Mouse (Mus musculus): ENCODE data around the gene 1600014C23Rik.

1600014C23Rik gene

GRCm38 (mm10) chr17:45726249-45726648 lies 7.4 kb downstream of the 1600014C23Rik start:
- no peak for DNase-seq (ENCODE audit: low read depth)

- no peak for DNase-seq (ENCODE audit: low read depth)
These were observed 9.1 kb downstream of the 1600014C23Rik start for GRCm38 (mm10) chr17:45724574-45724921.

GRCm38 (mm10) chr17:45723732-45724573 lies 9.7 kb downstream of the 1600014C23Rik start:
- peak; percentile 78 for DNase-seq (ENCODE audit: low read depth)

GRCm38 (mm10) chr17:45718323-45718722 lies 15.3 kb downstream of the 1600014C23Rik start:
- DNase-seq (ENCODE audit: low read depth): no peak

- no peak for DNase-seq (ENCODE audit: low read depth)
These were observed 22.1 kb downstream of the 1600014C23Rik start for GRCm38 (mm10) chr17:45711525-45711924.

- DNase-seq (ENCODE audit: low read depth): no peak
These were observed 23.2 kb downstream of the 1600014C23Rik start for GRCm38 (mm10) chr17:45710407-45710806.

GRCm38 (mm10) chr17:45709829-45710228 lies 23.8 kb downstream of the 1600014C23Rik start:
- no peak for DNase-seq (ENCODE audit: low read depth)

- DNase-seq (ENCODE audit: low read depth): no peak
These were observed 25.5 kb downstream of the 1600014C23Rik start for GRCm38 (mm10) chr17:45708179-45708578.

GRCm38 (mm10) chr17:45707376-45707775 lies 26.3 kb downstream of the 1600014C23Rik start:
- DNase-seq (ENCODE audit: low read depth): no peak

- no peak for DNase-seq (ENCODE audit: low read depth)
These were observed 26.8 kb downstream of the 1600014C23Rik start for GRCm38 (mm10) chr17:45706796-45707195.

GRCm38 (mm10) chr17:45703187-45703586 lies 30.5 kb downstream of the 1600014C23Rik start:
- DNase-seq (ENCODE audit: low read depth): no peak

GRCm38 (mm10) chr17:45702254-45702653 lies 31.4 kb downstream of the 1600014C23Rik start:
- no peak for DNase-seq (ENCODE audit: low read depth)

- no peak for DNase-seq (ENCODE audit: low read depth)
These were observed 32.4 kb downstream of the 1600014C23Rik start for GRCm38 (mm10) chr17:45701236-45701591.

- DNase-seq (ENCODE audit: low read depth): no peak
These were observed 33.0 kb downstream of the 1600014C23Rik start for GRCm38 (mm10) chr17:45700496-45701235.

GRCm38 (mm10) chr17:45699039-45699740 lies 34.5 kb downstream of the 1600014C23Rik start:
- no peak for DNase-seq (ENCODE audit: low read depth)

GRCm38 (mm10) chr17:45698368-45698767 lies 35.3 kb downstream of the 1600014C23Rik start:
- DNase-seq (ENCODE audit: low read depth): no peak

- DNase-seq (ENCODE audit: low read depth): no peak
These were observed 36.7 kb downstream of the 1600014C23Rik start for GRCm38 (mm10) chr17:45696981-45697380.

- DNase-seq (ENCODE audit: low read depth): peak; percentile 46
These were observed 38.2 kb downstream of the 1600014C23Rik start for GRCm38 (mm10) chr17:45695227-45696120.

GRCm38 (mm10) chr17:45693812-45694565 lies 39.7 kb downstream of the 1600014C23Rik start:
- no peak for DNase-seq (ENCODE audit: low read depth)

- DNase-seq (ENCODE audit: low read depth): no peak
These were observed 41.5 kb downstream of the 1600014C23Rik start for GRCm38 (mm10) chr17:45692159-45692558.

GRCm38 (mm10) chr17:45690044-45690443 lies 43.6 kb downstream of the 1600014C23Rik start:
- DNase-seq (ENCODE audit: low read depth): no peak

Data from c-Kit-positive CD71-positive TER-119-negative erythroid progenitor cells, embryonic 14.5 days (primary cell).